ENCODE assay signal across 12 mouse cellular contexts in the genomic region with DNA sequence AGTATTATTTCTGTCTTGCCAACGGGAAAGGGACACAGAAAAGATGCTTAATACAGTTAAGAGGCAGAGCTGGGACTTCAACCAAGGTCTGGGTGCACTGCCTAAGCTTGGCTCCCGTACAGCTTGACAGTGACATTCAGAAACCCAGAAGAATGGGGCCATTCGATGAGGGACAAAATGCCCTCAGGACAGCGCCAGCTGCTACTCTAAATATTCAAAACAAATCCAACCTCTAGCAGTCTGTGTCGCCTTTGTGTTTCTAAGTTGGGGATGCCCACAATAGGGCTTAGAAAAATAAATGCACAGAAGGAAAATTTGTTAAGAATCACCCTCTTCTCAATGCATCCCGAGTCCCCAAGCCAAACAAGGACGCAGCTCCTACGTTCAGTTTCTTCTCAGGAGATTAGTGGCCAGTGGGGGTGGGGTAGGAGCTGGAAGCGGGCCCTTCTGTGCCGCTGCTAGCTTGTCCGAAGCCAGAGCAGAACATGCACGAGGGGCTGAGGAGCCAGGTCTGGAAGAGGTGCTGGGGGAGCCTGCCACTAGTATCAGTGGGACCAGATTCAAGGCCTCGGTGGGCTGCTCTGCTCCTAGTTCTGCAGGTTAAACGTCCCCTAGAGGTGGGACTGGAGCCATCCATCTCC. TPM values are rescaled to one million over a fixed set of nuclear protein-coding genes. Genes with fewer than 3 reads are reported as not detected.
DNase-seq lines count a peak whose midpoint lies in the region; ATAC-seq and TF ChIP-seq lines count a peak whose summit lies in the region.
"Had no signal": no experiment of that assay in that cellular context is flagged by ENCODE, and none has a peak within 500 bp of the region (broad histone marks: within the 10 kb centered on the region; RNA-seq: fewer than 3 reads in every experiment).

No protein-coding gene starts in this region.

- 0 out of 2 replicates have a peak, but pooled peaks cover 11% of the 10 kb centered on the region for H3K9me3 ChIP-seq in forebrain, embryonic 12.5 days
- H3K9me3 ChIP-seq in hindbrain, postnatal 0 days (ENCODE audit: low read length): no peaks in the 10 kb centered on the region

- WGBS in forebrain, embryonic 12.5 days: 19% methylated on average over 14 of the region's 14 CpGs
- 31% methylated on average over 14 of the region's 14 CpGs for WGBS in hindbrain, postnatal 0 days

- 0 out of 2 replicates have a peak, but pooled peaks have one; percentile 6 for TF ChIP-seq CTCF in hindbrain, postnatal 0 days (IDR thresholded peaks at IDR 0.05; ENCODE audit: low read depth)

- no peak overlapping the region for H3K4me3 ChIP-seq in forebrain, embryonic 12.5 days (replicated peaks)
- H3K4me3 ChIP-seq in hindbrain, postnatal 0 days (ENCODE audit: low read length): no peak overlapping the region
- H3K4me3 ChIP-seq: gastrocnemius, adult 2 months; heart, embryonic 13.5 days; liver, embryonic 13.5 days had no signal

- peak overlapping the region; percentile 56 for H3K27ac ChIP-seq in forebrain, embryonic 12.5 days
- no peak overlapping the region for H3K27ac ChIP-seq in hindbrain, postnatal 0 days
- H3K27ac ChIP-seq: gastrocnemius, adult 2 months; heart, embryonic 13.5 days; liver, embryonic 13.5 days had no signal

- ATAC-seq in forebrain, embryonic 12.5 days (ENCODE audit: low FRiP score): no peak; the same call in 1 of the 2 replicates
- peak; percentile 24; the same call in 1 of the 2 replicates for ATAC-seq in hindbrain, postnatal 0 days

- no peaks in the 10 kb centered on the region for H3K36me3 ChIP-seq in forebrain, embryonic 12.5 days (replicated peaks)
- no peaks in the 10 kb centered on the region for H3K36me3 ChIP-seq in hindbrain, postnatal 0 days (ENCODE audit: insufficient read depth, low read length)
- H3K36me3 ChIP-seq: heart, embryonic 13.5 days; liver, embryonic 13.5 days had no signal

- peaks cover 26% of the 10 kb centered on the region for H3K4me1 ChIP-seq in forebrain, embryonic 12.5 days
- H3K4me1 ChIP-seq in hindbrain, postnatal 0 days (ENCODE audit: insufficient read depth, low read length): peaks cover 9% of the 10 kb centered on the region; the same call in 1 of the 2 replicates
- H3K4me1 ChIP-seq: liver, embryonic 13.5 days had no signal

- DNase-seq in retina, postnatal 1 day: peak; percentile 60
- DNase-seq in retina, embryonic 14.5 days (ENCODE audit: low spot score): no peak
- peak; percentile 52 for DNase-seq in hindbrain, postnatal 0 days (ENCODE audit: low spot score)
- no peak for DNase-seq in urinary bladder, postnatal 14 days (ENCODE audit: low spot score)
- no peak for DNase-seq in adrenal gland, adult 8-10 months
- DNase-seq in embryo, embryonic 10 days (ENCODE audit: low spot score): no peak
- DNase-seq: adrenal gland, postnatal 25 days; gastrocnemius, adult 2 months; liver, embryonic 13.5 days; thymus, postnatal 25 days had no signal

- H3K27me3 ChIP-seq in forebrain, embryonic 12.5 days: peaks cover 55% of the 10 kb centered on the region
- no peaks in the 10 kb centered on the region for H3K27me3 ChIP-seq in hindbrain, postnatal 0 days (ENCODE audit: insufficient read depth, low read length)

- no peak overlapping the region for H3K9ac ChIP-seq in forebrain, embryonic 12.5 days
- H3K9ac ChIP-seq in hindbrain, postnatal 0 days (replicated peaks; ENCODE audit: low read length): no peak overlapping the region
- H3K9ac ChIP-seq: heart, embryonic 13.5 days; liver, embryonic 13.5 days had no signal

- peak overlapping the region; percentile 10; the same call in 1 of the 2 replicates for H3K4me2 ChIP-seq in forebrain, embryonic 12.5 days
- H3K4me2 ChIP-seq in hindbrain, postnatal 0 days (ENCODE audit: low read depth, low read length): no peak overlapping the region
- H3K4me2 ChIP-seq: heart, embryonic 13.5 days; liver, embryonic 13.5 days had no signal

RNA-seq across cellular contexts. Expression of a gene that starts 29.7 kb away (rescaled TPM):
- 10.9 and 11.1 TPM in 2 replicates for polyA plus RNA-seq in forebrain, embryonic 12.5 days (2016; fragmentation: Nextera tagmentation; extraction: Ambion mirVana)
- 60.4 and 76.9 TPM in 2 replicates for total RNA-seq in hindbrain, postnatal 0 days (2014; rRNA removed)
- 20.2 and 22.4 TPM in 2 replicates for polyA plus RNA-seq in hindbrain, postnatal 0 days (2015; fragmentation: Nextera tagmentation; extraction: Ambion mirVana)
- 1 to 10 TPM; 2.4 to 8.2 (median 4.5) TPM for total RNA-seq in adrenal gland, adult 8-10 months (2022)

Comparison
In these comparisons a context has a peak if more than half of its experiments do, and no peak if none do; other contexts are left out.
1. DNase-seq: peak in retina, postnatal 1 day (single experiment) and hindbrain, postnatal 0 days (single experiment); none in retina, embryonic 14.5 days (single experiment), urinary bladder, postnatal 14 days (single experiment), adrenal gland, adult 8-10 months (single experiment) and embryo, embryonic 10 days (single experiment).